Mouse (Mus musculus) C3H10T1/2 (cell line): Measurements from ENCODE around the gene Sh3pxd2a. TPM values are rescaled to one million over a fixed set of nuclear protein-coding genes. Genes with fewer than 3 reads are reported as not detected.

Source experiments
- polyA plus RNA-seq, 2 experiments: library from polyadenylated mRNA; unstranded; fragments of >200 nt; fragmentation: generic; extraction: Trizol; gene quantifications; one replicate each; pipeline ENCODE4 v1.2.1; 2012; ENCODE audit warnings: missing spikeins in 2 of 2

Gene Sh3pxd2a
- 10 to 100 TPM in 1 of 2 experiments, 1 to 10 TPM in 1; 5.2 to 83.7 TPM for polyA plus RNA-seq

GRCm38 (mm10) chr19:47464304-47465241 is at the start of gene Sh3pxd2a:
Gene Sh3pxd2a, minus strand, starts transcription at chr19:47464401.

Other genes starting within 250 kb of the Sh3pxd2a start
- gene Stn1, start 73.1 kb upstream of the Sh3pxd2a start, polyA plus RNA-seq = 10 to 100 TPM; 42.9 to 58.5 TPM
- 1 to 10 TPM in 1 of 2 experiments, under 1 TPM in 1; 0.87 to 6.2 TPM for gene Slk, start 115.3 kb upstream of the Sh3pxd2a start, polyA plus RNA-seq
- gene Col17a1, start 227.7 kb upstream of the Sh3pxd2a start, polyA plus RNA-seq = under 1 TPM; 0.16 to 0.93 TPM